Mouse (Mus musculus): ENCODE measurements around the gene Fcgr2b. TPM values are rescaled to one million over a fixed set of nuclear protein-coding genes. Genes with fewer than 3 reads are reported as not detected.

Fcgr2b gene
- polyA plus RNA-seq, 1 experiment from 2014 or later: 0.31 TPM

- no peaks in the 10 kb centered on the region for H3K9me3 ChIP-seq (ENCODE audit: control insufficient read depth, low read length)
- WGBS: 84% methylated on average over 4 of the region's 4 CpGs
- no peaks in the 10 kb centered on the region for H3K4me1 ChIP-seq (replicated peaks; ENCODE audit: control insufficient read depth, insufficient read depth, low read length)
- DNase-seq (ENCODE audit: low spot score) (no peak), ATAC-seq (replicated peaks; ENCODE audit: low FRiP score) (no peak)
- no peaks in the 10 kb centered on the region for H3K36me3 ChIP-seq (ENCODE audit: control insufficient read depth, insufficient read depth, low read length)
- no peak overlapping the region for H3K4me3 ChIP-seq (ENCODE audit: low read depth, low read length)
- H3K27ac ChIP-seq (ENCODE audit: low read depth, low read length): no peak overlapping the region
- H3K4me2 ChIP-seq (ENCODE audit: low read depth, low read length, severe bottlenecking): no peak overlapping the region
- no peaks in the 10 kb centered on the region for H3K27me3 ChIP-seq (ENCODE audit: control insufficient read depth, insufficient read depth, low read length)
- H3K9ac ChIP-seq (ENCODE audit: low read length): no peak overlapping the region
Measured at GRCm38 (mm10) chr1:170929245-170929644, 47.1 kb downstream of the Fcgr2b start.

GRCm38 (mm10) chr1:170928467-170928866, 47.9 kb downstream of the Fcgr2b start:
- Histone ChIP-seq H3K9ac (ENCODE audit: low read length) (no peak overlapping the region), H3K4me1 (replicated peaks; ENCODE audit: control insufficient read depth, insufficient read depth, low read length) (no peaks in the 10 kb centered on the region), H3K9me3 (ENCODE audit: control insufficient read depth, low read length) (no peaks in the 10 kb centered on the region), H3K36me3 (ENCODE audit: control insufficient read depth, insufficient read depth, low read length) (no peaks in the 10 kb centered on the region), H3K4me3 (ENCODE audit: low read depth, low read length) (no peak overlapping the region), H3K27me3 (ENCODE audit: control insufficient read depth, insufficient read depth, low read length) (no peaks in the 10 kb centered on the region), H3K4me2 (ENCODE audit: low read depth, low read length, severe bottlenecking) (no peak overlapping the region), H3K27ac (ENCODE audit: low read depth, low read length) (no peak overlapping the region)
- WGBS: 73% methylated on average over 2 of the region's 2 CpGs
- DNase-seq (ENCODE audit: low spot score): no peak
- ATAC-seq (replicated peaks; ENCODE audit: low FRiP score): no peak

GRCm38 (mm10) chr1:170927378-170927777, 49.0 kb downstream of the Fcgr2b start, which contains the start of gene Fcrla:
Fcrla (minus strand) TSS chr1:170927583.
- WGBS: 85% methylated on average over 3 of the region's 3 CpGs
- Histone ChIP-seq H3K9ac (ENCODE audit: low read length) (no peak within 1 kb of the TSS), H3K27ac (ENCODE audit: low read depth, low read length) (no peak within 1 kb of the TSS), H3K4me1 (replicated peaks; ENCODE audit: control insufficient read depth, insufficient read depth, low read length) (no peaks in the 10 kb centered on the region), H3K9me3 (ENCODE audit: control insufficient read depth, low read length) (no peaks in the 10 kb centered on the region), H3K36me3 (ENCODE audit: control insufficient read depth, insufficient read depth, low read length) (no peaks in the 10 kb centered on the region), H3K4me2 (ENCODE audit: low read depth, low read length, severe bottlenecking) (no peak within 1 kb of the TSS), H3K27me3 (ENCODE audit: control insufficient read depth, insufficient read depth, low read length) (no peaks in the 10 kb centered on the region), H3K4me3 (ENCODE audit: low read depth, low read length) (no peak within 1 kb of the TSS)
- no peak for DNase-seq (ENCODE audit: low spot score)
- ATAC-seq (replicated peaks; ENCODE audit: low FRiP score): no peak

- H3K4me1 ChIP-seq (replicated peaks; ENCODE audit: control insufficient read depth, insufficient read depth, low read length): no peaks in the 10 kb centered on the region
- DNase-seq (ENCODE audit: low spot score): no peak
- H3K4me3 ChIP-seq (ENCODE audit: low read depth, low read length): no peak overlapping the region
- H3K9ac ChIP-seq (ENCODE audit: low read length): no peak overlapping the region
- no peaks in the 10 kb centered on the region for H3K9me3 ChIP-seq (ENCODE audit: control insufficient read depth, low read length)
- ATAC-seq (replicated peaks; ENCODE audit: low FRiP score): no peak
- no peak overlapping the region for H3K4me2 ChIP-seq (ENCODE audit: low read depth, low read length, severe bottlenecking)
- H3K27ac ChIP-seq (ENCODE audit: low read depth, low read length): no peak overlapping the region
- WGBS: 72% methylated on average over 6 of the region's 6 CpGs
- no peaks in the 10 kb centered on the region for H3K27me3 ChIP-seq (ENCODE audit: control insufficient read depth, insufficient read depth, low read length)
- H3K36me3 ChIP-seq (ENCODE audit: control insufficient read depth, insufficient read depth, low read length): no peaks in the 10 kb centered on the region
Measured at GRCm38 (mm10) chr1:170926941-170927340, 49.4 kb downstream of the Fcgr2b start.

GRCm38 (mm10) chr1:170924485-170924884, 51.9 kb downstream of the Fcgr2b start:
- H3K27me3 ChIP-seq (ENCODE audit: control insufficient read depth, insufficient read depth, low read length): no peaks in the 10 kb centered on the region
- H3K9ac ChIP-seq (ENCODE audit: low read length): no peak overlapping the region
- DNase-seq (ENCODE audit: low spot score): no peak
- 94% methylated on average over 6 of the region's 6 CpGs for WGBS
- H3K4me2 ChIP-seq (ENCODE audit: low read depth, low read length, severe bottlenecking): no peak overlapping the region
- no peaks in the 10 kb centered on the region for H3K36me3 ChIP-seq (ENCODE audit: control insufficient read depth, insufficient read depth, low read length)
- no peak overlapping the region for H3K27ac ChIP-seq (ENCODE audit: low read depth, low read length)
- H3K4me1 ChIP-seq (replicated peaks; ENCODE audit: control insufficient read depth, insufficient read depth, low read length): no peaks in the 10 kb centered on the region
- H3K9me3 ChIP-seq (ENCODE audit: control insufficient read depth, low read length): no peaks in the 10 kb centered on the region; the same call in 1 of the 2 replicates
- ATAC-seq (replicated peaks; ENCODE audit: low FRiP score): no peak
- no peak overlapping the region for H3K4me3 ChIP-seq (ENCODE audit: low read depth, low read length)

- H3K4me2 ChIP-seq (ENCODE audit: low read depth, low read length, severe bottlenecking): no peak overlapping the region
- no peaks in the 10 kb centered on the region for H3K36me3 ChIP-seq (ENCODE audit: control insufficient read depth, insufficient read depth, low read length)
- no peaks in the 10 kb centered on the region for H3K27me3 ChIP-seq (ENCODE audit: control insufficient read depth, insufficient read depth, low read length)
- H3K27ac ChIP-seq (ENCODE audit: low read depth, low read length): no peak overlapping the region
- no peaks in the 10 kb centered on the region; the same call in 1 of the 2 replicates for H3K9me3 ChIP-seq (ENCODE audit: control insufficient read depth, low read length)
- WGBS: 94% methylated on average over 8 of the region's 8 CpGs
- no peak overlapping the region for H3K4me3 ChIP-seq (ENCODE audit: low read depth, low read length)
- ATAC-seq (replicated peaks; ENCODE audit: low FRiP score) (no peak), DNase-seq (ENCODE audit: low spot score) (no peak)
- H3K4me1 ChIP-seq (replicated peaks; ENCODE audit: control insufficient read depth, insufficient read depth, low read length): no peaks in the 10 kb centered on the region
- no peak overlapping the region for H3K9ac ChIP-seq (ENCODE audit: low read length)
Measured at GRCm38 (mm10) chr1:170919308-170919707, 57.0 kb downstream of the Fcgr2b start.

GRCm38 (mm10) chr1:170915657-170916056, 60.7 kb downstream of the Fcgr2b start:
- Histone ChIP-seq H3K9ac (ENCODE audit: low read length) (no peak overlapping the region), H3K27me3 (ENCODE audit: control insufficient read depth, insufficient read depth, low read length) (no peaks in the 10 kb centered on the region), H3K4me2 (ENCODE audit: low read depth, low read length, severe bottlenecking) (no peak overlapping the region), H3K4me1 (replicated peaks; ENCODE audit: control insufficient read depth, insufficient read depth, low read length) (no peaks in the 10 kb centered on the region), H3K9me3 (ENCODE audit: control insufficient read depth, low read length) (no peaks in the 10 kb centered on the region; the same call in 1 of the 2 replicates), H3K36me3 (ENCODE audit: control insufficient read depth, insufficient read depth, low read length) (no peaks in the 10 kb centered on the region), H3K4me3 (ENCODE audit: low read depth, low read length) (no peak overlapping the region), H3K27ac (ENCODE audit: low read depth, low read length) (no peak overlapping the region)
- DNase-seq (ENCODE audit: low spot score) (no peak), ATAC-seq (replicated peaks; ENCODE audit: low FRiP score) (no peak)
- 82% methylated on average over 5 of the region's 5 CpGs for WGBS

GRCm38 (mm10) chr1:170912891-170913615, 63.3 kb downstream of the Fcgr2b start, which contains the start of gene Fcrlb:
Fcrlb (minus strand) TSS chr1:170912941.
- Histone ChIP-seq H3K4me3 (ENCODE audit: low read depth, low read length) (no peak within 1 kb of the TSS), H3K27ac (ENCODE audit: low read depth, low read length) (no peak within 1 kb of the TSS), H3K9ac (ENCODE audit: low read length) (no peak within 1 kb of the TSS), H3K36me3 (ENCODE audit: control insufficient read depth, insufficient read depth, low read length) (no peaks in the 10 kb centered on the region), H3K4me1 (replicated peaks; ENCODE audit: control insufficient read depth, insufficient read depth, low read length) (peaks cover under 1% of the 10 kb centered on the region; the same call in 1 of the 2 replicates), H3K4me2 (ENCODE audit: low read depth, low read length, severe bottlenecking) (no peak within 1 kb of the TSS), H3K9me3 (ENCODE audit: control insufficient read depth, low read length) (no peaks in the 10 kb centered on the region), H3K27me3 (ENCODE audit: control insufficient read depth, insufficient read depth, low read length) (peaks cover 10% of the 10 kb centered on the region)
- 61% methylated on average over 5 of the region's 5 CpGs for WGBS
- DNase-seq (ENCODE audit: low spot score) (no peak), ATAC-seq (replicated peaks; ENCODE audit: low FRiP score) (no peak)
